Mouse (Mus musculus) adipose tissue, adult 10 weeks (tissue): ENCODE measurements around the gene Actbl2. TPM values are rescaled to one million over a fixed set of nuclear protein-coding genes. Genes with fewer than 3 reads are reported as not detected.

Source experiments
- polyA plus RNA-seq: library from polyadenylated mRNA; stranded (reverse); fragments of 350-450 nt; fragmentation: Illumina TruSeq; extraction: RNeasy Lipid Tissue Mini Kit (QIAGEN cat#74804); gene quantifications from one replicate; pipeline ENCODE4 v1.2.3, GENCODE M21; 2014; ENCODE audit warnings: low read depth, low replicate concordance

Gene Actbl2
- not detected for polyA plus RNA-seq

DNA sequence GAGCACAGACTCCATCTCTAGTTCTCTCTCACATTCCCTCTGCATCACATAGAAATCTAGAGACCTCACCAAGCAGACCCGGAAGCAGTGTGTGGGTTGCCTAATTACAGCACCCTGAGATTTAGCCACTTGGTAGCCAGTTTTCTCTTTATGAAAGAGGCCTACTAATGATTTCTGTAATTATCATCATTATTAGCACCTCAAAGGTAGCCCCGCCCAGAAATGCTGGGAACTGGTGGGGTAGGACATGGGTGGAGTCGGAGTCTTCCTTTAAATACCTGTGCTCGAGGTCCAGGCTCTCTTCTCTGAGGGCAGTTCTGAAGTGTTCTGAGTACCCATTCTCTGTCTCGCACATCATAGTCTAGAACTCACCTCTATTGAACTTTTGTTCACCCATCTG, at the start of gene Actbl2:
Actbl2 (plus strand) TSS at position 301 of the 400 bp plus-strand sequence.

Other genes starting within 250 kb of the Actbl2 start
- gene Gpbp1, start 235.1 kb downstream of the Actbl2 start, polyA plus RNA-seq, result 42.0 TPM